Mouse (Mus musculus) embryonic stem cell, embryonic (primary cell): ENCODE data around the gene Gm7271.

Experiments
- CTCF ChIA-PET, 4 experiments: fragments of 300-600 bp in 2 of 4; fragments of 350-600 bp in 2 of 4; sonication (Branson Sonifier 250); formaldehyde crosslinking; loops; one replicate each; lab custom pipeline; 2022; ENCODE audit warnings: inconsistent platforms in 2 of 4; lab: Charles Lee
- POLR2A ChIA-PET, 4 experiments: fragments of 300-600 bp in 2 of 4; fragments of 350-600 bp in 2 of 4; sonication (Branson Sonifier 250); formaldehyde crosslinking; loops; one replicate each; lab custom pipeline; 2022; ENCODE audit warnings: antibody characterized with exemption in 4 of 4, inconsistent platforms in 1 of 4; lab: Charles Lee

Gene Gm7271

GRCm38 (mm10) chr5:76483811-76484210 is at the start of gene Gm7271:
Gm7271 (plus strand) TSS chr5:76484040.
- ChIA-PET CTCF (no interaction called here), POLR2A (no interaction called here)

- CTCF ChIA-PET: no interaction called here
- POLR2A ChIA-PET: no interaction called here
These were observed 46.7 kb upstream of the Gm7271 start for GRCm38 (mm10) chr5:76437100-76437499.

DNA sequence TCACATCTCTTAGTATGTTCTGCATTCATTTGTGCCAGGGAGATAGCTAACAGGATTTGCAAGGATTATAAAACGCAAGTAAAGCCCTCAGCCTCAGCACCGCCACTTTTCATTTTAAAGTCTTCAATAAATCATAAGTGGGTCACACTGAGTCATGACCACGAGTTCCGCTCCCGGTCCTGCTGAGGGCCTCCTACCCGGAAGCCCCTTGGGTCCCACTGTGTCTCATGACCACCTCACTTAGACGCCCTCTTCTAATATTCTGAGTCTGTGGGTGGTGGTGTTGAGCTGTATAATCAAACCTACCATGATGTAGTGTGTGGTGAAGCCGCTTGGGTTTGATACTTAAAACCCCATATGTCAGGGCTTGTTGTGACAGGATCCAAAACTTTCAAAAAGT is 46.1 kb upstream of the Gm7271 start:
- ChIA-PET POLR2A (no interaction called here), CTCF (no interaction called here)

DNA sequence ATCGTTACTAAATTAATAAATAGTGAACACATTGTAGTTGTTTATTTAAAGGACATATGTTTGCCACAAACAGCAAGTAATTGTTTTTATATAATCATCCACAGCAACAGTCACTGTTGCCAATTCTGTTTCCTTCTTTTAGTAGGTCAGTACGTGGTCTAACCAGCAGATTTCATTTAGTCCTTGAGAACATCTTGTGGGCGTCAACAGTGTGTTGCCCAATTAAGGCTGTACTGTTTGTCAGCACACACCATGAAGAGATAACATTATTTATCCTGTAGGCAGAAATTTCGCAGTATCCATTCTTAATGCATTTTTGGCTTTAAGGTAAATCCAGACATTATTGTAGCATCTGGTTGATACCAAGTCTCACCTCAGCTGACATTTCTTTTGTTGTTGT is 42.4 kb upstream of the Gm7271 start:
- ChIA-PET CTCF (interaction anchor here in 1 of 4 experiments (1.2 kb wide), 1 partner anchor 401 kb away, joined by 3 read pairs; no protein-coding TSS in a partner anchor), POLR2A (no interaction called here)

DNA sequence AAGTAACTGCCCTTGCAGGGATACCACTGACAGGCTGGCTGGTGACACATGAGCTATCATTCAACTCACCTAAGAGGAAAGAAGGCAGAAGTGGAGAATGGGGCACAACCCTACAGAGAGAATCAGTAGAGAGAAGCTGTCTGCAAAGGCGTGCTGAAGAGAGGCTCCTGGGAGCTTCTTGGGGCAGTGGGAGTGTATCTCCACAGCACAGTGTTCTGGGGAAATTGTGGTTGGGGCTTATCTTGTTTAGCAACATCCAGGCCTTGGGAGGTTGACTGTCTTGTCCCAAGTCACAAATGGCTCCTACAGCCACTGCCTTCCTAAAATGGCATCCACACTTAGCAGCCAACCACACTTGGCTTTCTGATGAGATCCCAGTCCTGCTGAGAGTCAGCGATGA is 8.9 kb upstream of the Gm7271 start:
- CTCF ChIA-PET: no interaction called here
- POLR2A ChIA-PET: no interaction called here

GRCm38 (mm10) chr5:76476873-76477272 is 7.0 kb upstream of the Gm7271 start:
- POLR2A ChIA-PET: no interaction called here
- CTCF ChIA-PET: interaction anchor here in 1 of 4 experiments (0.7 kb wide), 1 partner anchor 9 kb away, joined by 3 read pairs; no protein-coding TSS in a partner anchor

- ChIA-PET CTCF (no interaction called here), POLR2A (no interaction called here)
These were observed 6.1 kb upstream of the Gm7271 start for GRCm38 (mm10) chr5:76477764-76478163.

GRCm38 (mm10) chr5:76495126-76495525 is 11.3 kb downstream of the Gm7271 start:
- ChIA-PET CTCF (no interaction called here), POLR2A (no interaction called here)

GRCm38 (mm10) chr5:76522446-76522845 is 38.6 kb downstream of the Gm7271 start:
- POLR2A ChIA-PET: interaction anchor here in 1 of 4 experiments (0.7 kb wide), 1 partner anchor 616 kb away, joined by 3 read pairs; no protein-coding TSS in a partner anchor
- CTCF ChIA-PET: no interaction called here

DNA sequence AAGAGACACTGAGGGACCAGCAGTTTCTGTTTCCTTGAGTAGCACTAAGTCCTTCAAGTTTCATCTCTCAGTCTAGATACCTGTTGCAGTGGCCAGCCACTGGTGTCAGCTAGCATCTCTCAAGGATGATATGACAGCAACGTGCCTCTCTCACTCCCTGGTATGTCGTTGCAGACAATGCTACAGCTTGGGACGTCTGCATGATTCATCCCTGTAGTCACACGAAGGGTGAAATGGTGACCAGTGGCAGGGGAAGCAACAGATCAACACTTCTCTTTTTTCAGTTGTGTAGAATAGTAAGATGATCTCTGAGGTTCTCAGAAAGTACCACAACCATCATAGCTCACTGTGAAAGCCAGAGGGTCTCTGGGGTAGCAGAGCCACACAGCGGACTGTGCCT is 40.8 kb downstream of the Gm7271 start:
- ChIA-PET POLR2A (no interaction called here), CTCF (no interaction called here)

DNA sequence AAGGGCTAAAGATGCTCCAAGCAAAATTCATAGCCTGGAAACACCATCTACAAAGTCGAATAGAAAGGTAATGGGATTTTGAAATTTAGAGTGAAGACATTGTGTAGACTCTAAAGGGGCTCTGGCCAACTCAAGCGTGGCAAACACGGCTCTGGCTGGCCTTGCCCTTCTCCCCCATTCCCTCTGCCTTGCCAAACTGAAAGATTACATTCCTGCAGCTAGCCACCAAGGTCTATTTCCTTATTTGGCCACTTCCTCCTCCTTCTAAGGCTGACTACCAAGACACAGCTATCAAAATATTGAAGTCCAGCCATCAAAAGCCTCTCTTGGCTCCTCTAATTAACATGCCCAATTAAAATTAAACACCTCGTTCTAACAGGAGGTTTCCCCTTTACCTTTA is 41.2 kb downstream of the Gm7271 start:
- POLR2A ChIA-PET: no interaction called here
- CTCF ChIA-PET: no interaction called here

- CTCF ChIA-PET: no interaction called here
- POLR2A ChIA-PET: no interaction called here
These were observed 42.0 kb downstream of the Gm7271 start for GRCm38 (mm10) chr5:76525829-76526228.

DNA sequence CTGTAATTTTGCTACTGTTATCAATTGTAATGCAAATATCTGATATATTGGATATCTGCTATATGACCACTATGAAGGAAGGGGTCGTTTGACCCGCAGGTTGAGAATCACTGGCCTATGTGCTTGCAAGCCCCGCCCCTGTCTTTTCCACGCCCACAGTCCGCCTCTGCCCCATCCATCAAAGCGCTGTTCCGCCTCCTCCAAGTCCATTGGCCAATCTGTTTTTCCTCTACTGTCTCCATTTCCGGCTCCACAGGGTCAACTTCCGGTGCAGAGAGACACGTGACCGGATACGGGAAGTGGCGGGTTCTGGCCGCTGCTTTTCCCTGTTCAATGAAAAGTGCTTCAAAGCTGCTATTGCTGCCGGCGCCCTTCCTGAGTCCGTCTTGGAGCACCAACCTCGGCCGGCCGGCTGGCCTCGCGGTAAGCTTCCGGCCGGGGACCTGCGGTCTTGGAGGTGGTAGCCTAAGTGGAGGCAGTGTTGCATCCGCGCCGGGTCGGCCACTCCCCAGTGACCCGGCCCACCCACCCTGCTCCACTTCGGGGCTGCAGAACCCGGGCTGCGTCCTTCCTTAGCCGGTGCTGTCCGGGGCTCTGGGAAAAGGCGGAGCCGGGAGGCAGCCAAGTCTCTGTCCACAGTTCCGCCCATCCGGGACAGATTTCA is 45.3 kb downstream of the Gm7271 start, which contains the start of gene Exoc1:
Gene Exoc1, plus strand, starts transcription at position 272 of the 664 bp plus-strand sequence.
- ChIA-PET POLR2A (interaction anchor here in 2 of 4 experiments (0.6 to 1.4 kb wide), 7 partner anchors 9 to 954 kb away, joined by 3 to 6 read pairs (median 3); partner anchors contain the start of gene Kit (in 1 of the 2)), CTCF (no interaction called here)

DNA sequence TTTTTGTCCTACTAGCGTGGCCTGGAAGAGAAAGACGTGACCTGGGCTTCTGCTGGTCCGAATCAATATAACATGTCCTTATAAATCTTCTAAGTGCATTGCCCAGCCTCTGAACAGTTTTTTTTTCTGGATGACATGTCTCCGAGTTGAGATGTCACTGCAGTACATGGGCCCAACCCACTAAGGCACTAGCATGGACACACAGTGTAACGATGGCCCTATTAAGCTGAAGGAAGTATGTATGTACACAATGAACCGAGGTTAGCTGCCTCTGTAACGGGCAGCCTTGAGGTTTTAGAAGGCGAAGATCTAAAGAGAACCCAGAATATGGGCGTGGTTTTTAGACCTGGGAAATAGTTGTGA is 45.8 kb downstream of the Gm7271 start:
- CTCF ChIA-PET: no interaction called here

DNA sequence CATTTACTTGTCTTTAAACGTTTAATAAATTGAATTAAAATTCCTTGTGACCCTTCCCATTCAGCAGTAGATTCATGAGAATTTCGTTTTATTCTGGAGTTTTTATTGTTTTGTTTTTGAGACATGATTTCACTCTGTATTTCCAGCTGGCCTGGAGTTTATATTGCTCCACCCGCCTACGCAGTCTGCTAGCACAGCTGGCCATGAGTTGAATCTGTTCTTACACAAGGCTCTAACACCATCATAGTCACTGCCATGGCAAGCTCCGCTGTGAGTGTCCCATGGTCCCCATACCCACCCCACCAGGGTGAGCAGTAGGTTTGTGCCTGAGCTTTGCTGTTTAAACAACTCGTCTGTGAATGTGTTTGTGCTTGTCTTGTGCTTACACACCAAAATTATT is 49.3 kb downstream of the Gm7271 start:
- POLR2A ChIA-PET: interaction anchor here in 1 of 4 experiments (1.2 kb wide), 1 partner anchor 35 kb away, joined by 3 read pairs; no protein-coding TSS in a partner anchor

More for the DNA sequence above, 45.8 kb downstream of the Gm7271 start:
- POLR2A ChIA-PET: interaction anchor here in 2 of 4 experiments (0.6 to 1.4 kb wide), 8 partner anchors 8 to 955 kb away, joined by 3 to 6 read pairs (median 3); partner anchors contain the start of gene Kit (in 1 of the 2)

DNA sequence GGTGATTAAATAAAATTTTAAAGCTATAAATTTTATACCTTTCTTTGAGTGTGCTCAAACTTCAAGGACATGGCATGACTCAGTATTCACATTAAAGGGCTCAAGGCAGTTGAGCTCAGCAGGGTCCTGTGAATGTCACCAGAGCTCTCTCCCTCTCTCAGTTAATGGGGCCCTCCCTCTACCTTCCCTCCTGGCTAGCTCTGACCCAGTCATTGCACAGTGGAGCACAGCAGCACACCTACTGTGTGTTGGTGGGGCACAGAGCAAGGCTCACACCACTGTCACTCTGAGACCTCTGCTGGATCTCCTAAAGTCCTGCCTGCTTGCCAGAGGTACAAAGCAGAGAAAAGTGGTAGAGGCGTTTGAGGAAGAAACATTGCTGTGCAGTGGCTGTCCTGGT is 52.4 kb downstream of the Gm7271 start:
- POLR2A ChIA-PET: interaction anchor here in 1 of 4 experiments (1.2 kb wide), 1 partner anchor 14 kb away, joined by 3 read pairs; no protein-coding TSS in a partner anchor
- CTCF ChIA-PET: interaction anchor here in 1 of 4 experiments (0.6 kb wide), 1 partner anchor 44 kb away, joined by 3 read pairs; no protein-coding TSS in a partner anchor

More for the DNA sequence above, 49.3 kb downstream of the Gm7271 start:
- CTCF ChIA-PET: no interaction called here

- POLR2A ChIA-PET: interaction anchor here in 1 of 4 experiments (0.7 to 2.0 kb wide), 2 partner anchors 8 to 181 kb away, joined by 3 to 6 read pairs; partner anchors contain the start of gene Exoc1
- CTCF ChIA-PET: no interaction called here
These were observed 53.7 kb downstream of the Gm7271 start for GRCm38 (mm10) chr5:76537578-76537977.

- ChIA-PET CTCF (interaction anchor here in 1 of 4 experiments (0.6 kb wide), 2 partner anchors 40 to 254 kb away, joined by 3 to 4 read pairs; no protein-coding TSS in a partner anchor), POLR2A (interaction anchor here in 1 of 4 experiments (0.7 to 1.3 kb wide), 2 partner anchors 9 to 17 kb away, joined by 3 to 4 read pairs; no protein-coding TSS in a partner anchor)
These were observed 56.3 kb downstream of the Gm7271 start for GRCm38 (mm10) chr5:76540181-76540580.

GRCm38 (mm10) chr5:76540842-76541241 is 57.0 kb downstream of the Gm7271 start:
- POLR2A ChIA-PET: interaction anchor here in 1 of 4 experiments (0.6 kb wide), 1 partner anchor 588 kb away, joined by 3 read pairs; no protein-coding TSS in a partner anchor
- CTCF ChIA-PET: interaction anchor here in 1 of 4 experiments (0.6 kb wide), 1 partner anchor 40 kb away, joined by 3 read pairs; no protein-coding TSS in a partner anchor

- POLR2A ChIA-PET: interaction anchor here in 2 of 4 experiments (0.6 to 1.7 kb wide), 2 partner anchors 14 to 1272 kb away, joined by 3 to 5 read pairs; partner anchors contain the start of gene Exoc1 (in 1 of the 2)
- CTCF ChIA-PET: interaction anchor here (0.6 to 1.3 kb wide), 4 partner anchors 11 to 965 kb away, joined by 3 to 15 read pairs (median 4); partner anchors contain the start of gene Kdr (in 1 of the 4)
These were observed 59.4 kb downstream of the Gm7271 start for GRCm38 (mm10) chr5:76543200-76543599.
